Mouse (Mus musculus) Patski (cell line): Measurements from ENCODE around the gene Pgpep1. TPM values are rescaled to one million over a fixed set of nuclear protein-coding genes. Genes with fewer than 3 reads are reported as not detected.

ENCODE experiments used
- ATAC-seq: fragments of 100-300 bp; one replicate; pipeline ENCODE4 v1.8.0; 2021
- CTCF ChIA-PET: fragments of 350-600 bp; sonication (Branson Sonifier 250); formaldehyde crosslinking; loops from one replicate; lab custom pipeline; 2022; ENCODE audit warnings: inconsistent platforms; lab: Charles Lee
- POLR2A ChIA-PET: fragments of 350-600 bp; sonication (Branson Sonifier 250); formaldehyde crosslinking; loops from one replicate; lab custom pipeline; 2022; ENCODE audit warnings: antibody characterized with exemption, inconsistent platforms; lab: Charles Lee
- DNase-seq: peaks from one replicate; pipeline ENCODE4 v3.0.0-alpha.2; 2011; ENCODE audit warnings: low read depth, low spot score
- H3K27me3 ChIP-seq: fragments of 371-371 bp; one replicate; pipeline ENCODE4 v1.5.1; 2021
- CTCF ChIP-seq: fragments of 100-300 bp; IDR thresholded peaks from one replicate; pipeline ENCODE4 v1.5.1; 2021
- in situ Hi-C: fragments of 300-500 bp; cut with MboI; formaldehyde crosslinking; loops from 3 replicates; pipeline ENCODE4 v1.11.1; 2018; ENCODE audit warnings: low pct_unique_long_range_greater_than_20kb, mixed read lengths
- polyA plus RNA-seq: library from polyadenylated mRNA; unstranded; gene quantifications from one replicate; pipeline ENCODE4 v1.2.3, GENCODE M21; 2021

Pgpep1 gene
- polyA plus RNA-seq, 1 experiment from 2014 or later = 116 TPM

- CTCF ChIA-PET = no interaction called here
- in situ Hi-C loops = no loop called here
- ATAC-seq (no peak), DNase-seq (no peak)
- H3K27me3 ChIP-seq = no peaks in the 10 kb centered on the region
- POLR2A ChIA-PET = no interaction called here
- TF ChIP-seq CTCF = no peak
Measured at GRCm38 (mm10) chr8:70601271-70601649, 58.9 kb downstream of the Pgpep1 start.

- no peak for TF ChIP-seq CTCF
- no peaks in the 10 kb centered on the region for H3K27me3 ChIP-seq
- DNase-seq = no peak
- ChIA-PET CTCF (interaction anchor here (1.5 to 1.9 kb wide), 2 partner anchors 10 to 40 kb away, joined by 3 to 5 read pairs; no protein-coding TSS in a partner anchor), POLR2A (interaction anchor here (0.8 kb wide), 1 partner anchor 8 kb away, joined by 3 read pairs; the partner anchor contains the start of gene Ssbp4)
- in situ Hi-C loops = no loop called here
- no peak for ATAC-seq
Measured at GRCm38 (mm10) chr8:70600473-70601270, 59.5 kb downstream of the Pgpep1 start.

GRCm38 (mm10) chr8:70599507-70600290, 60.5 kb downstream of the Pgpep1 start:
- no peak for TF ChIP-seq CTCF
- ChIA-PET CTCF (interaction anchor here (1.5 to 1.9 kb wide), 2 partner anchors 11 to 39 kb away, joined by 3 to 5 read pairs; no protein-coding TSS in a partner anchor), POLR2A (no interaction called here)
- in situ Hi-C loops = no loop called here
- no peak for ATAC-seq
- no peak for DNase-seq
- no peaks in the 10 kb centered on the region for H3K27me3 ChIP-seq

- in situ Hi-C loops = no loop called here
- H3K27me3 ChIP-seq = no peaks in the 10 kb centered on the region
- DNase-seq (no peak), ATAC-seq (no peak)
- ChIA-PET CTCF (interaction anchor here (1.9 kb wide), 1 partner anchor 12 kb away, joined by 5 read pairs; no protein-coding TSS in a partner anchor), POLR2A (no interaction called here)
- TF ChIP-seq CTCF = no peak
Measured at GRCm38 (mm10) chr8:70598722-70599121, 61.5 kb downstream of the Pgpep1 start.

- no peaks in the 10 kb centered on the region for H3K27me3 ChIP-seq
- TF ChIP-seq CTCF = no peak
- DNase-seq = no peak
- CTCF ChIA-PET = no interaction called here
- ATAC-seq = no peak
- in situ Hi-C loops = no loop called here
- POLR2A ChIA-PET = no interaction called here
Measured at GRCm38 (mm10) chr8:70598283-70598682, 61.9 kb downstream of the Pgpep1 start.

GRCm38 (mm10) chr8:70597417-70598272, 62.5 kb downstream of the Pgpep1 start:
- DNase-seq (no peak), ATAC-seq (no peak)
- POLR2A ChIA-PET = interaction anchor here (1.3 kb wide), 1 partner anchor 11 kb away, joined by 3 read pairs; no protein-coding TSS in a partner anchor
- H3K27me3 ChIP-seq = no peaks in the 10 kb centered on the region
- no peak for TF ChIP-seq CTCF
- CTCF ChIA-PET = no interaction called here
- in situ Hi-C loops = no loop called here

GRCm38 (mm10) chr8:70596775-70597416, 63.3 kb downstream of the Pgpep1 start:
- in situ Hi-C loops = no loop called here
- ATAC-seq (no peak), DNase-seq (no peak)
- no peak for TF ChIP-seq CTCF
- CTCF ChIA-PET = interaction anchor here (0.8 kb wide), 1 partner anchor 9 kb away, joined by 3 read pairs; no protein-coding TSS in a partner anchor
- POLR2A ChIA-PET = interaction anchor here (1.0 to 1.3 kb wide), 2 partner anchors 11 to 12 kb away, joined by 3 to 6 read pairs; partner anchors contain the start of gene Ssbp4
- no peaks in the 10 kb centered on the region for H3K27me3 ChIP-seq

Other genes with a start within 250 kb of the Pgpep1 start
- gene Crtc1, start 220.8 kb downstream of the Pgpep1 start, polyA plus RNA-seq = 12.0 TPM
- gene Klhl26, start 183.4 kb downstream of the Pgpep1 start, polyA plus RNA-seq = 27.5 TPM
- 0.09 TPM for gene Tmem59l, start 173.0 kb downstream of the Pgpep1 start, polyA plus RNA-seq
- 29.4 TPM for gene Crlf1, start 167.2 kb downstream of the Pgpep1 start, polyA plus RNA-seq
- gene Rex1bd, start 153.6 kb downstream of the Pgpep1 start, polyA plus RNA-seq = 93.9 TPM
- 662 TPM for gene Uba52, start 149.6 kb downstream of the Pgpep1 start, polyA plus RNA-seq
- gene Fkbp8, start 132.7 kb downstream of the Pgpep1 start, polyA plus RNA-seq = 278 TPM
- gene Kxd1, start 132.4 kb downstream of the Pgpep1 start, polyA plus RNA-seq = 81.4 TPM
- 26.1 TPM for gene Ell, start 120.9 kb downstream of the Pgpep1 start, polyA plus RNA-seq
- 6.4 TPM for gene Isyna1, start 66.0 kb downstream of the Pgpep1 start, polyA plus RNA-seq
- gene Ssbp4, start 51.5 kb downstream of the Pgpep1 start, polyA plus RNA-seq = 253 TPM
- gene Lrrc25, start 44.2 kb downstream of the Pgpep1 start, polyA plus RNA-seq = 0.04 TPM
- 354 TPM for gene Gdf15, start 27.9 kb downstream of the Pgpep1 start, polyA plus RNA-seq
- gene Lsm4, start 12.9 kb upstream of the Pgpep1 start, polyA plus RNA-seq = 189 TPM
- 376 TPM for gene Jund, start 38.6 kb upstream of the Pgpep1 start, polyA plus RNA-seq
- 0.06 TPM for gene Iqcn, start 43.1 kb upstream of the Pgpep1 start, polyA plus RNA-seq
- 1.1 TPM for gene Gm3336, start 58.2 kb upstream of the Pgpep1 start, polyA plus RNA-seq
- gene Pde4c, start 63.3 kb upstream of the Pgpep1 start, polyA plus RNA-seq = 15.0 TPM
- 35.0 TPM for gene Rab3a, start 94.3 kb upstream of the Pgpep1 start, polyA plus RNA-seq
- 85.2 TPM for gene Mpv17l2, start 100.6 kb upstream of the Pgpep1 start, polyA plus RNA-seq
- gene Pik3r2, start 116.3 kb upstream of the Pgpep1 start, polyA plus RNA-seq = 110 TPM
- gene Mast3, start 144.7 kb upstream of the Pgpep1 start, polyA plus RNA-seq = 30.4 TPM
- gene Il12rb1, start 148.1 kb upstream of the Pgpep1 start, polyA plus RNA-seq = 0.80 TPM
- 6.8 TPM for gene Arrdc2, start 179.3 kb upstream of the Pgpep1 start, polyA plus RNA-seq
- 8.0 TPM for gene Kcnn1, start 202.9 kb upstream of the Pgpep1 start, polyA plus RNA-seq
- gene Ccdc124, start 213.5 kb upstream of the Pgpep1 start, polyA plus RNA-seq = 67.5 TPM
- gene Slc5a5, start 232.4 kb upstream of the Pgpep1 start, polyA plus RNA-seq = 0.08 TPM
- gene Rpl18a, start 237.0 kb upstream of the Pgpep1 start, polyA plus RNA-seq = 1,930 TPM
- gene Map1s, start 245.5 kb upstream of the Pgpep1 start, polyA plus RNA-seq = 50.9 TPM